Mouse (Mus musculus) urinary bladder, postnatal 36 days (tissue): Measurements from ENCODE around the gene Dlx1.
A peak's percentile ranks its signal among the peaks of the same experiment; 100 is the strongest.

Source experiments
- DNase-seq, 2 experiments: peaks; one replicate each; pipeline ENCODE4 v3.0.0; 2022; ENCODE audit warnings: low spot score in 2 of 2, mixed read lengths in 1 of 2

The Dlx1 gene

DNA sequence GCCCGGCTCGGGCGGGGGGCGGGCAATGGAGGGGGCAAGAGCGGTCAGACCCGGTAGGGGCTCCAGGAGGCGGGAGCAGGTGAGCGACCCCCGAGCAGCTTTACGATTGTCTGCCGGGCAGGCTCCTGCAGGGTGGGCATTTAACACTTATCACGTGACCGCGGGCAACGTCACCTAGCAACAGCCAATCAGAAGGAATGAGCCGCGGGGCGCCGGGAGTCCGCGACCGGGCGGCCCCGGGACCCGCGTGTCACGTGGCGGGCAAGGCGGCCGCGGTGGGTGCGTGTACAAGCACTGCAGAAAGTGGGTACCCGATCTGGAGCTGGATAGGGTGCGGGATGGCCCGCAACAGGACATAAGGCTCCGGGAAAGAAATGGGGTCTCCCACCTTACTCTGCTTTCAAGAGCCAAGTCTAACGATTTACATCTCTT, 18.7 kb downstream of the Dlx1 start, which contains the start of gene Dlx2:
Gene Dlx2 (minus strand): TSS at position 115 of the 432 bp plus-strand sequence.
- no peak for DNase-seq

DNA sequence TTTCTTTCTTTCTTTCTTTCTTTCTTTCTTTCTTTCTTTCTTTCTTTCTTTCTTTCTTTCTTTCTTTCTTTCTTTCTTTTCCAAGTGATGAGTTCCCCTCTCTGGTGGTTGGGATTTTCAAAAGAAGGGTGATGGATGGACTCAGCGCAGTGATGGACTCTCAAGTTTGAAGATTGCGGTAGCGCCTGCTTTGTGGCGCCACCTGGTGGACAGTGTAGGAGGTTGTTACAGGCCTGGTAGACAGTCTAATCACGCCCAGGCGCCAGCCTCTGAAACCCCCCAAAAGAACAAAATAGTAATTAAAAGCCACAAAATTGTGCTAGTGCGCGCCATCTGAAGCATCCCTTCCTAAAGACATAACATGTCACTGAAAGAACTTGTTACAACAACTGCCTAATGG, 19.9 kb downstream of the Dlx1 start:
- peak in 1 of 2 experiments; percentile 68 for DNase-seq

DNA sequence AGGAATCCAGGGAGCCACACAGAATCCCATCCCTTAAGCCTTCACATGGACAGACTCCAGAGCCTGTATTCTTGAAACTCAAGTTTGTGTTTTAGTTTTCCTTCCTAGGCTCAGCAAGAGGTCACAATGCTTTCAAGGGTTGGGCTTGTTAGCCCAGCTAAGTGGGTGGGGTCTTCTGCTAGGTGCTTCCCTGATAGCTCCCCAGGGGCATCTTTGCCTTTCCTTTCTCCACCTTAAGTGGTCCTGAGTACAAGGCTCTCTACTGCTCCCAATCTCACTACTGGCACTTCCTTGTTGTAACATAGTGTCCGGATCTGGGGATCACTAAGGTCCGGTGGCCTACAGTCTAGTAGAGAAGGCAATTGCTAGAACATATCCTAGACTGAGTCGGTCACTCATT, 22.4 kb downstream of the Dlx1 start:
- DNase-seq, result no peak

DNA sequence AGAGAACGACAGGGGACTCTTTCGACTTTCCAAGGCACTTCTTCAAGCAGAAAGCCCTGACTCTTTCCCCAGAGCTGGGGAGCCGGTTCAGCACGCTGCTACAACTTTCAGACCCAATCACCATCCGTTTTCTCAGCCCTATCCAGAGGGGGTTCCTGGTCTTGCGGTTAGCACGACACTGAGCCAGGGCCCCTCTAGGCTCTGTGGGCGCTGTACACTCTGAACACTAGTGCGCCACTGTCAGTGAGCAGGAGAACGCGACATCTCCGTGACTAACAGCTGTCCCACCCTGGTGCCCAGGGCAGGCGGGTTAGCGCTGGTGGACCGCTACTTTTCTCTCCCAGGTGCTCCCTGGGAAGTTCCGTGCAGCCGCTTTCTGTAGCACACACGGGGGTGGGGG, 23.8 kb downstream of the Dlx1 start:
- no peak for DNase-seq

GRCm38 (mm10) chr2:71556071-71556470, 28.2 kb downstream of the Dlx1 start:
- DNase-seq, result no peak

- DNase-seq, result no peak
These were observed 38.6 kb downstream of the Dlx1 start for GRCm38 (mm10) chr2:71566466-71566865.

GRCm38 (mm10) chr2:71573736-71574135, 45.8 kb downstream of the Dlx1 start:
- no peak for DNase-seq

DNA sequence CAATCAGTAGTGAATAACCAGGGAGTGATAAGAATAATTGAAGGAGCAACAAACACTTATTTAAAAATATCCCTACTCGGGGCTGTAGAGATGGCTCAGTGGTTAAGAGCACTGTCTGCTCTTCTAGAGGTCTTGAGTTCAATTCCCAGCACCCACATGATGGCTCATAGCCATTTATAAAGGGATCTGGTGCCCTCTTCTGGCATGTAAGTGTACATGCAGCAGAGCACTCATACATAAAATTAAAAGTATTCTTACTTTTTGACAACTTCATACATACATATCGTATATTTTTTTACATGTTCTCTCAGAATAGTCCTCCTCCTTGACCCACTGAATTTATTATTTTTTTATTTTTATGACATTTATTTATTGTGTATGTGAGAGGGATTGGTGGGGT, 49.1 kb downstream of the Dlx1 start:
- DNase-seq, result no peak

- DNase-seq, result peak; percentile 60 to 79
These were observed 52.9 kb downstream of the Dlx1 start for GRCm38 (mm10) chr2:71580632-71581466.

- DNase-seq, result no peak
These were observed 53.6 kb downstream of the Dlx1 start for GRCm38 (mm10) chr2:71581488-71581887.
